Mouse (Mus musculus) heart, adult 2 months (tissue): ENCODE results near the gene Tgfbr3. TPM values are rescaled to one million over a fixed set of nuclear protein-coding genes. Genes with fewer than 3 reads are reported as not detected.
A peak's percentile ranks its signal among the peaks of the same experiment; 100 is the strongest.

Experiments used
- DNase-seq, 2 experiments: peaks; one replicate each; pipeline ENCODE4 v3.0.0; 2021
- H3K27ac ChIP-seq: fragments of 200-600 bp; 2 replicates; pipeline ENCODE4 v1.8.1; 2022
- H3K27me3 ChIP-seq: fragments of 200-500 bp; 2 replicates; pipeline ENCODE4 v1.6.1; 2012; ENCODE audit warnings: mild to moderate bottlenecking, low read length, inconsistent platforms, mixed read lengths; ENCODE audit not compliant: control insufficient read depth, insufficient read depth
- H3K36me3 ChIP-seq: fragments of 200-500 bp; 2 replicates; pipeline ENCODE4 v1.6.1; 2012; ENCODE audit warnings: low read length, inconsistent platforms; ENCODE audit not compliant: control insufficient read depth, insufficient read depth
- H3K4me1 ChIP-seq: fragments of 200-500 bp; 2 replicates; pipeline ENCODE4 v1.6.1; 2011; ENCODE audit warnings: low read length; ENCODE audit not compliant: control insufficient read depth, insufficient read depth
- H3K4me3 ChIP-seq: fragments of 200-600 bp; 2 replicates; pipeline ENCODE4 v1.8.1; 2022
- H3K79me2 ChIP-seq: fragments of 200-500 bp; replicated peaks from 2 replicates; pipeline ENCODE4 v1.6.1; 2012; ENCODE audit warnings: mild to moderate bottlenecking, inconsistent platforms, low read length, moderate library complexity, mixed read lengths; ENCODE audit not compliant: control insufficient read depth, insufficient read depth
- H3K9ac ChIP-seq: fragments of 200-500 bp; 2 replicates; pipeline ENCODE4 v1.6.1; 2012; ENCODE audit warnings: low read depth, mild to moderate bottlenecking, control low read depth, inconsistent platforms, low read length, mixed read lengths
- CTCF ChIP-seq: fragments of 200-600 bp; IDR thresholded peaks from 2 replicates; pipeline ENCODE4 v1.8.1; 2022; ENCODE audit warnings: antibody characterized with exemption, mild to moderate bottlenecking, moderate library complexity
- EP300 ChIP-seq: fragments of 200-500 bp; IDR thresholded peaks from 2 replicates; pipeline ENCODE4 v1.6.1; 2011; ENCODE audit warnings: low read depth, low read length, control low read depth; ENCODE audit not compliant: insufficient read depth
- POLR2A ChIP-seq: fragments of 200-500 bp; IDR thresholded peaks from 2 replicates; pipeline ENCODE4 v1.6.1; 2011; ENCODE audit warnings: mild to moderate bottlenecking, low read depth, low read length, control low read depth; ENCODE audit not compliant: insufficient read depth
- WGBS: fragments of 180-500 bp; shearing (Covaris S2); methylation state at CpG from one replicate; pipeline ENCODE4 v1.1.7; 2018; 5-methylcytosine and 5-hydroxymethylcytosine counted together
- intact Hi-C: fragments of 180-260 bp; cut with DNase I; formaldehyde crosslinking; loops from one replicate; pipeline ENCODE4 v1.15.1; 2025
- polyA plus RNA-seq: library from polyadenylated mRNA; depleted of rRNA; stranded (reverse); fragments of >200 nt; gene quantifications from 2 replicates; pipeline ENCODE4 v1.2.3, GENCODE M21; 2012
- total RNA-seq, 2 experiments: library from RNA; stranded (reverse); gene quantifications; 2 replicates each; pipeline ENCODE4 v1.2.3; 2021

Tgfbr3 gene
- total and polyA plus RNA-seq, 3 experiments = 27.2 to 47.6 (median 41.2) TPM

DNA sequence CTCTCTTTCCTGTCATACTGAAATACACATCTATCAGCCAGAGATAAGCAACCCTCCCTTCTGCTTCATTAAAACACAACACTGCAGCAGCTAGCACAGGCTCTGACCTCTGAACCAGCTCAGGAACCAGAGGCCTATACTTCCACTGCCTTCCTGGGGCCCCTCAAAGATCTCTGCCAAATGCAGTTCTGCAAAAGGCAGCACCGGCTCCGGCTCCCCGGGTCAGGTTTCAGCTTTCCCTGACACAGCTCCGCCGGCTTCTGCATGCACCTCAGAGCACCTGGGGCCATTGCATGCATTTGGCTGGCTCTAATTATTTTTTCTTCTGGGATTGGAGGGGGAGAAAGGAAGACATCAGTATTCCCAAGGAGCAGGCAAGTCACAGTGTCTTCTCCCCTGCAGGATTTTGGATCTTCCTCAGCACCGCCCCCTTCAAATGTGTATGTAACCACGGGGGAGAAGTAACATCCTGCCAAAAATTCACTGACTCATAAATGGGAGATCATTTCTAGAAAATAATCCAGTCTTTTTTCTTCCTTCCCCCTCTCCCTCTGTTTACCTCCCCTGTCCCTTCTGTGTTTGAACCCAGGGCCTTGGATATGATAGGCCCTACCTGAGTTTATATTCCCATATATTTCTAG, 178.4 kb downstream of the Tgfbr3 start:
- Histone ChIP-seq H3K4me3 (no peak overlapping the region), H3K36me3 (no peaks in the 10 kb centered on the region), H3K27me3 (no peaks in the 10 kb centered on the region), H3K9ac (no peak overlapping the region), H3K79me2 (no peaks in the 10 kb centered on the region), H3K4me1 (peaks cover 6% of the 10 kb centered on the region), H3K27ac (peak overlapping the region; percentile 12; the same call in 1 of the 2 replicates)
- WGBS = 45% methylated on average over 7 of the region's 7 CpGs
- DNase-seq = no peak
- intact Hi-C loops = no loop called here
- TF ChIP-seq POLR2A = no peak
- TF ChIP-seq EP300 = no peak
- TF ChIP-seq CTCF = no peak

DNA sequence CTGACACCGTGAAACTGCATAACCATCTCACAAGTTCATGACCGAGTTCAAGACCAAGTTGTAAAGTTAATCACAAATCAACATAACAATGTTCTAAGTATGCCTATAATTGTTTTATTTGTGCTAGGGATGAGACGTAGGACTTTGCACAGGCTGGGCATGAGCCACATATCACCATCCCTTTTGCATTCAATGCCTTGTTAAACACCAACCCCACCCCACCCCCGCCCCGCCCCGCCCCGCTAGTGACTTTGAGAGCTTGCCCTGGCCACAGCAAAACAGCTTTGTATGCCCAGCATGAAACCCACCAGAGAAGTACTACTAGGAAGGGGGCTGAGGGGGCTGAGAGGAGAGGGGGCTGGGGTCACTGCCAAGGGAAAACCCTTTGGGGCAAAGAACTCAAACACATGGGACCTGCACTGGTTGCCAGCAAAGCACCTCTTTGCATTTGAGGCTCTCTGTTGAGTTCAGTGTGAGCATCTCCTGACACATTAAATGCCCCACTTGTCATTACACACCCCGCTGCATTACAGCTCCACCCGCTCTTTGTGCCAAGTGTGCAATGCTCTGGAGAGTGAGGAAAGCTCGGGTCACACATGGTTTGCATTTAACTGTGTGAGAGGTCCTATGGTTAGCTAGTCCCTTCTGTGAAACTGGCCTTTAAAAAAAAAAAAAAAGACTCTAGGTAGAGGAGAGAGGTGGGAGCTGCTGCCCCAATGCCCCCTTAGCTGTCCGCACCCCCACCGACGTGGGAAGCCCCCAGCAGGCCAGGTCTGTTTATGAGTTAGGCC, 179.1 kb downstream of the Tgfbr3 start:
- no peak for TF ChIP-seq CTCF
- TF ChIP-seq POLR2A = no peak
- no peak for TF ChIP-seq EP300
- Histone ChIP-seq H3K4me1 (peaks cover 6% of the 10 kb centered on the region), H3K9ac (no peak overlapping the region), H3K27ac (no peak overlapping the region), H3K4me3 (no peak overlapping the region), H3K27me3 (no peaks in the 10 kb centered on the region), H3K36me3 (no peaks in the 10 kb centered on the region), H3K79me2 (no peaks in the 10 kb centered on the region)
- intact Hi-C loops = no loop called here
- no peak for DNase-seq
- WGBS = 70% methylated on average over 13 of the region's 13 CpGs

DNA sequence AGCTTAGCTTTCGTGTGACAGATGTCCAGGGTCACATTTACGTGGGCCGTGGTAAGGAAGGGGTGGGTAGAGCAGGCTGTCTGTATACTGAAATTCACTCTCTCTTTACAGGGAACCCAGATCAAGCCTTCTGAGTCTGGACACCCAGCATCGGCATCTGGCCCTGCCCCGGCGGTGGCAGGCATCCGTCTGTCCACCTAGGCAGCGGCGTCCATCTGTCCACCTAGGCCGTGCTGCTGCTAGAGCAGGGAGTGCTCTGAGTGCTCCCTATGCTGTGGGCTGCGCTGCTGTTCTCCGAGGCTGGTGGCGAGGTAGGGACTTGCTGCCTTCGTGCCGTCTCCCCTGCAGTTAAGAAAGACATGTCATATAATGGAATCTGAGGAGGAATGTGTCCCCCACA, 180.0 kb downstream of the Tgfbr3 start:
- Histone ChIP-seq H3K27ac (no peak overlapping the region), H3K36me3 (no peaks in the 10 kb centered on the region), H3K4me3 (no peak overlapping the region), H3K27me3 (no peaks in the 10 kb centered on the region), H3K4me1 (peaks cover 6% of the 10 kb centered on the region), H3K79me2 (no peaks in the 10 kb centered on the region), H3K9ac (no peak overlapping the region)
- DNase-seq = no peak
- WGBS = 94% methylated on average over 15 of the region's 15 CpGs
- intact Hi-C loops = no loop called here
- no peak for TF ChIP-seq POLR2A

DNA sequence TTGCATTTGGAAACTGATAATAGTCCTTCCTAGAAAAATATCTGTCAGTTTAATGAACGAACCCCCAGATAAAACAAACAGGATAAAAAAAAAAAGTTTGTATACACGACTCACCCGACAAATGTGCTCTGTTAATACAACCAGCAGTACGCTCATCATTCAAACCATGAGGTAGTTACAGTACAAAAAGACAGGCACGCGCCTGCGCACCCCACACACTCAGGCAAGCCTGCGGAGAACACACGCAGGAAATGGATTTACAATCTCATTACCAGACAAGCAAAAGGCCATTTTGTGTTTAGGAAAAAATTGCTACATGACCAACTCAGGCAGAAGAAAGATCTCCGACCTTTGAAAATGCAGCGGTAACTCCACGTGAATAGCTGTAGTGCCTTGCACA, 182.6 kb downstream of the Tgfbr3 start:
- H3K36me3 ChIP-seq = no peaks in the 10 kb centered on the region
- no peak overlapping the region for H3K27ac ChIP-seq
- intact Hi-C loops = no loop called here
- WGBS = 71% methylated on average over 12 of the region's 12 CpGs
- H3K9ac ChIP-seq = no peak overlapping the region
- H3K27me3 ChIP-seq = no peaks in the 10 kb centered on the region
- no peak for DNase-seq
- H3K79me2 ChIP-seq = no peaks in the 10 kb centered on the region
- TF ChIP-seq EP300 (no peak), POLR2A (no peak), CTCF (no peak)
- no peak overlapping the region for H3K4me3 ChIP-seq
- H3K4me1 ChIP-seq = peaks cover 3% of the 10 kb centered on the region

DNA sequence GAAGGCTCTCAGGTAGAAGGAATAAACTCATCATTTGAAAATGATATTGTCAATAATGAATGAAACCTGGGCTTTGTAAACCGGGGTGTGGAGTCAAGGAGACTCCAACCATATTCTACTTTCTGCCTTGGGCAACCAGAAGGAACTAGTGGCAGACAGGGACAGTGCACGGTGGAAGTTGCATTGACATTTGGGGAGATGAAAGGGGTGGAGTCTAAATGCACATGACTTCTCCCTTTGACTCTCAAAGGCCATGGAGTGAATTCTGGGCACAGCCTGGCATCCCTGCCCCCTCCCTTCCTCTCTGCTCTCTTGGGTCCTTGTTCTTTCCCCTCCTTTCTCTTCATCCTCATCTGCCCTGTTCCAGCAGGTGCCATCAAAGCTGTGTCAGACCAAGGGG, 183.3 kb downstream of the Tgfbr3 start:
- 72% methylated on average over 2 of the region's 2 CpGs for WGBS
- intact Hi-C loops = no loop called here

DNA sequence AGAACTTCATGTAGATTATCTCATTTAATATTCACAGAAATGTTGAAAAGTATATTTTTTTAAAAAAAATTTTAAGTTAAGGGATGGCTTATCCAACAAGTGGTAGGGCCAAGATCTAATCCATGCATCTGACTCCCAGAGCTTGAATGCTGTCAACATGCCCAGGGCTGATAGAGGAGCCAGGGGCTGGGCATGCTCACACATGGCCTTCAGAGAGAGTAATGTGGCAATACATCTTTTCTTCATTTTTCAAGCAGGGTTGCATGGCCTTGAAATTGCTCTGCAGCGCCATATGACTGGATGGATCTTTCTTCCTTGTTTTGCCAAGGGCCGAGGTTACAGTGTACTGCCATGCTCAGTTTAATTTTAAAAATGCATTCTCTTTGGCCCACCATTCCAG, 185.8 kb downstream of the Tgfbr3 start:
- H3K4me1 ChIP-seq = 0 out of 2 replicates have a peak, but pooled peaks cover 2% of the 10 kb centered on the region

More for the DNA sequence above, 183.3 kb downstream of the Tgfbr3 start:
- no peak overlapping the region for H3K27ac ChIP-seq
- DNase-seq = no peak
- no peaks in the 10 kb centered on the region for H3K36me3 ChIP-seq
- H3K4me1 ChIP-seq = 0 out of 2 replicates have a peak, but pooled peaks cover 3% of the 10 kb centered on the region
- no peaks in the 10 kb centered on the region for H3K27me3 ChIP-seq
- H3K4me3 ChIP-seq = no peak overlapping the region
- H3K79me2 ChIP-seq = no peaks in the 10 kb centered on the region
- H3K9ac ChIP-seq = no peak overlapping the region
- TF ChIP-seq CTCF = no peak
- no peak for TF ChIP-seq EP300
- no peak for TF ChIP-seq POLR2A

More for the DNA sequence above, 185.8 kb downstream of the Tgfbr3 start:
- 99% methylated on average over 2 of the region's 2 CpGs for WGBS
- no peaks in the 10 kb centered on the region for H3K27me3 ChIP-seq
- H3K79me2 ChIP-seq = no peaks in the 10 kb centered on the region
- no peak overlapping the region for H3K4me3 ChIP-seq
- no peak overlapping the region for H3K27ac ChIP-seq
- intact Hi-C loops = no loop called here
- DNase-seq = no peak
- no peak overlapping the region for H3K9ac ChIP-seq
- no peaks in the 10 kb centered on the region for H3K36me3 ChIP-seq
- TF ChIP-seq EP300 (no peak), CTCF (no peak), POLR2A (no peak)
